ENCODE assay signal across 8 mouse cellular contexts in genomic region chr16:22107897-22108516, GRCm38 (mm10). TPM values are rescaled to one million over a fixed set of nuclear protein-coding genes. Genes with fewer than 3 reads are reported as not detected.
DNase-seq lines count a peak whose midpoint lies in the region; ATAC-seq lines count a peak whose summit lies in the region.

No protein-coding gene starts in this region.

- ATAC-seq in megakaryocyte progenitor cell, adult 5-6 weeks (replicated peaks; ENCODE audit: poor library complexity), result peak; percentile 79

- peak; percentile 32 for DNase-seq in embryo, embryonic 10.5 days (ENCODE audit: low spot score)
- DNase-seq in embryo, embryonic 11 days, result no peak
- peak; percentile 52 for DNase-seq in A20 (ENCODE audit: low read depth, low spot score)
- peak; percentile 23 for DNase-seq in c-Kit-positive CD71-positive TER-119-negative erythroid progenitor cells, embryonic 14.5 days (ENCODE audit: low read depth)
- DNase-seq in heart, adult 18-20 months, result peak; percentile 86
- DNase-seq in kidney, postnatal 36 days, result peak; percentile 76 to 78
- peak; percentile 74 for DNase-seq in thymus, postnatal 4 days

RNA-seq across cellular contexts. Expression of gene Igf2bp2, which starts 55.1 kb away (rescaled TPM):
- 1 to 10 TPM; 4.1 to 6.1 TPM for total RNA-seq in heart, adult 18-20 months (2021)
- 2.8 and 3.4 TPM in 2 replicates for total RNA-seq in megakaryocyte progenitor cell, adult 5-6 weeks (2015)
- total RNA-seq in megakaryocyte progenitor cell, adult 5-6 weeks (2017), result 1.1 and 1.6 TPM in 2 replicates
